Mouse (Mus musculus) cerebellum, adult 2 months (tissue): ENCODE results near the gene Lmbr1l.

Experiments
- CTCF ChIP-seq: fragments of 200-500 bp; IDR thresholded peaks from 2 replicates; pipeline ENCODE4 v1.5.1; 2011; ENCODE audit warnings: low read depth, mild to moderate bottlenecking, control low read depth, low read length, moderate library complexity, borderline replicate concordance; ENCODE audit not compliant: insufficient read depth
- POLR2A ChIP-seq: fragments of 200-500 bp; IDR thresholded peaks from 2 replicates; pipeline ENCODE4 v1.6.1; 2011; ENCODE audit warnings: low read length, control low read depth, borderline replicate concordance; ENCODE audit not compliant: insufficient read depth

DNA sequence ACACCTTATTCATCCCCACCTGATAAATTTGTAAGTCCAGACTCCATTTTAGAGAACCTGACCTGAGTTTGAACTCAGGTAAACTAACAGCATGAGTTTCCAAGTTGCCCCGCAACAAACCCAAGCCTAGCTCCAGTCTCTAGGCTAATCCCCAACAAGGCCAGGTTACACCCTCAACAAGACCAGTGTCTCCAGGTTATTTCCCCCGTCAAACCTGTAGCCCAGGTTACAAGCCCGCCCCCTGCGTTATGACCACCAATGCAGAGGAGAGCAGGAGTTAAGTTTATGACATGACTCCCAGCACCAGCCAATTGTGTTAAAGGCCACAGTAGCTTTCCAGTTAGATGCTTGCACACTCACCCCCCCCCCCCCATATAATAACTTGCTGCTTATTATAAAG is 25.1 kb upstream of the Lmbr1l start:
- TF ChIP-seq CTCF (no peak), POLR2A (no peak)
